Mouse (Mus musculus): ENCODE data around the gene Prss3.
"Not testable (repeated sequence)": the region's sequence is repeated elsewhere in the genome, so short reads cannot be mapped to it uniquely, and the experiment has no call there.

Prss3 gene

GRCm38 (mm10) chr6:41377578-41377977, at the start of gene Prss3:
TSS of gene Prss3 (minus strand) at chr6:41377678.
- DNase-seq (ENCODE audit: low spot score): not testable (repeated sequence)

DNA sequence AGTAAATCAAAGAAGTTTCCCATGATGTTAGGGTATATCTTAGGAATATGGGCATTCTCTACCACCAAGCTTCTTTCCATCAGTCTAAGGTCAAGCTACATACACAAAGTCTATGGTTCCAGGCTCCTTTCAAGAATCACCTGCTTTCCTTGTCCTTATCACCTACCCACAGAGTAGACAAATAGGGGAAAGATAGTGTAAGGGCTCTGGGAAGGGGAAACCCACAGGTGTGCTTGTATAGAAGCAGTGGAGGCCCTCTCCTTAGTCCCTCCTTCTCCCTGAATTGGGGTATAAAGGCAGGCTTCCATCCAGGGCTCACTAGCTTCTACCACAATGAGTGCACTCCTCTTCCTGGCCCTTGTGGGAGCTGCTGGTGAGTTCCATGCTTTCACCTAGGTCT, 14.6 kb upstream of the Prss3 start, which contains the start of gene Gm5771:
Gene Gm5771 (plus strand): TSS at position 301 of the 400 bp plus-strand sequence.
- not testable (repeated sequence) for DNase-seq (ENCODE audit: low spot score)

DNA sequence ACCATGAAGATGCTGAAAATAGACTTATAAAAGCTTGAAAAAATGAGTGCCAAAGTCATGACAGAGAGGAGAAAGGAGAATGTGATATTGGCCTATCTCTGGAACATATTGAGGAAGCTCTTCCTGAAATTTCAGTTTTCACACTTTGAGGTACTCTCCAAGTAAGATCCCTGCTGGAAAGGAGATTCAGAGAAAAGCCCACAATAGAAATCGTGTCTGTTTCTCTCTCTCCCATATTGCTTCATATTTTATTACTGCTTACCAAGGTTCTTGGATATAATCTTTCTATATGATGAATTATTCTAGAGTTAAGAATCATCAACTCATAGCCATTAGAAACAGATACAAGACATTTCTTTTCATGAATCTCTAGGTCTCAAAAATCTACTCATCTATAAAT, 14.2 kb upstream of the Prss3 start:
- not testable (repeated sequence) for DNase-seq (ENCODE audit: low spot score)

DNA sequence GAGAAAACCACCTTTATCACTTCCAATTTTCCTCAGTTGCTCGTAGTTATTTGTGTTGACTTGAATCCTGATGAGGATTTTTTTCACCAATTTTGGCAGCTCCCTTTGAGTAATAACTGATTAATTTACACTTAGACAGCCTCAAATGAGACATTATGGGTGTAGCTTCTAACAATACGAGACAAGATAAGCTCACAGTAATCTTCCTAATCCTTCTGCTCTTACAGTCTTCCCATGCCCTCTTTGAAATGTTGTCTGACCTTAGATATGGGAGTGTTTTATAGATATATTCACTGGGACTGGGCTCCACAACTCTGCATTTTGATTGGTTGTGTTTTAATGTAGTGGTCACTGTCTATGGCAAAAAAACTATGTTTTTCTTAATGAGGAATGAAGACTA, 9.3 kb upstream of the Prss3 start:
- DNase-seq (ENCODE audit: low spot score): no peak

- not testable (repeated sequence) for DNase-seq (ENCODE audit: low spot score)
Measured at GRCm38 (mm10) chr6:41373772-41374171, 3.7 kb downstream of the Prss3 start.

GRCm38 (mm10) chr6:41353932-41354331, 23.5 kb downstream of the Prss3 start, which contains the start of gene Try10:
TSS of gene Try10 (plus strand) at chr6:41354105.
- no peak for DNase-seq (ENCODE audit: low spot score)

Data from testis, postnatal 10 days (tissue).